Mouse (Mus musculus) telencephalon, adult 2 months (tissue): ENCODE data around the gene Maml3.

ENCODE experiments used
- DNase-seq: peaks from one replicate; pipeline ENCODE4 v3.0.0-alpha.2; 2011; ENCODE audit warnings: low read depth, low spot score

Maml3 gene

DNA sequence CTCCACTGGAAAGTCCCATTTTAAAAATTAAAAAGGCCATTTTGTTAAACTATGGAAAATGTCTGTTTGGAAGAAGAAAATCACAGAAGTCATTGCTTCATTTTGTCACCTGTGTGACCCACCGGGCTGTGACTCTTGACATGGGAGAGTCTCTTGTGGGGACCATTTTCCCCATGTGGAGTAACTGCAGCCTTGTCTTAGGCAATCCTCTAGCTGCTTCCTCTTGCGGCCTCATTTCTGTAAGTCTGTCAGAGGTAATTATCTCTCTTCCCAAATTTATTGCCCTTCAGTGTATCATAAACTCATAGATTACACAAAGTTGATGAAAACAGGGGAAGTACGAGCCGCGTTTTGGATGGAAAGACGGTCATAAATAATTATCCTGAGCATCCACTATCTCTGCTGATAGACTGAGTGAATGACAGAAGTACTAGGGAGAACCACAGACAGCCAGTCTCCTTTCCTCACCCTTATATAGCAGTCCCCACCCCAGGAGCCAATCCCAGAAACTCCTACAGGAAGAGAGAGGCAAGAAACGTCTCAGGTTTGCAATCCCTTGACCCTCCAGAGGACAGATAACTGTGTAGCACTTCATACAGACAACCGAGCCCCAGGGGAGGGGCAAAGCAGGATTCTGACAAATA is 14.5 kb downstream of the Maml3 start:
- DNase-seq = no peak

DNA sequence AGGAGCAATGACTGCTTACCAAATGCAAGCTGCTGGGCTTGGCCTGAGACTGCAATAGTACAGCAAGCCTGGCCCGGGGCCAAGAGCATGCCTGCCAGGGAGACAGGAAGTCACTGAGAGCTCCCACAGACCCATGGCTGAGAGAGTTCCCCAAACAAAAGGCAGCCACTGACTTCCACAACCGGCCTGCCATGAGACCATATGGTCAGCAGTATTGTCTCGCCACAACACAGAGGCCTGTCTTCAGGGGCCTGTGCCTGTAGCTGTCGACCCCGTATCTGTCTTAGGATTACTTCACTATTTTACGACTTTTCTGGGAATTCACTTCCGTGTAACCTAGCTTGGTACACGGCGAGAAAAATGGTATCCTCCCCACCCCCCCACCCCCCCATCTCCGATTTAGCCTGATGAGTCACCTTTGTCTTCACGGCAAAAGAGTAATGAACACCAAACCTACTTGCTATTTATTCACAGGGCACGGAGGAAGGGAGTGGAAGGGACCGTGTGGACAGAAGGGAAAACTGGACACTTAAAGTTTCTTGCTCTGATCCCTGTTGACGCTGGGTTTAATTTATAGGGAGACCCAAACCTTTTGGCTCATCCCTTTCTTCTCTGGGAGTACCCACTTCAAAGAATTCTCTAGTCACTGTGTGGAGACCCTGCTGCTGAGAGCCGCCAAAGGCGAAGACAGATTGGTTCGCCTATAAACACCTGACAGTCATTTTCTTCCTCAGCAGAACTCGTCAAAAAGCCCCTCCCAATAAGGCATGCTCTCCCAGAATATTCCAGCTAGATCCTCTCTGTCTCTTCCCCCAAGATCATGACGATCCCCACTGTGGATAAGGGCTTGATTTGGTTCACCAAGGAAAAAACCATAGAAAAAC is 16.2 kb downstream of the Maml3 start:
- DNase-seq = peak; percentile 62

DNA sequence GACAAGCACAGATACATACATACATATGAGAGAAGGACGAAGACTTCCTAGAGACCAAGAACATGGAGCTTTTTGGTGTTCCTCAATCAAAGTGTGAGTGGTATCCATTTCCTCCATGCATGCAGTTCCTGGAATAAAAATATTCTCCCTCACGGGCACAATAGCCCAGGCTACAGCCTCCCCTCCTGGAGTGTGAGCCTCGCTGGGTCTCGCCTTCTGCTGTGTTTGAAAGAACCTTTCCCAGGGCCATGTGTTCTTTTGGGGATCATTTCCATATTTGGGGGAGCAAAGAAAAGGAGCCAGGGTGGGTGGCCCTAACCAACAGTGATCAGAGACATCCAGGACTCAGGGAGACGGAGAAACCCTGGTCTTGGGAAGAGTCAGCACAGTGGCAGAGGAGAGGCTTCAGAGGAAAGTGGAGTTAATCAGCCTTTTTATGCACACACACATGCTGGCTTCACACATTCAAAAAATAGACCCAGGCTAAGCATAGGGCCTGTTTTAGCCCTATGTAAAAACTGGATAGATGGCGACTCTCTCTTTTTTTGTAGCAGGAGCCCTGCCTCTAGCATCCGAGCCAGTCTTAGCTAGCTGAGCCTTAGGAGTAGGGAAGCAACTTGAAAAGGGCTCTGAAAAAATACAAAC is 17.1 kb downstream of the Maml3 start:
- peak; percentile 51 for DNase-seq

DNA sequence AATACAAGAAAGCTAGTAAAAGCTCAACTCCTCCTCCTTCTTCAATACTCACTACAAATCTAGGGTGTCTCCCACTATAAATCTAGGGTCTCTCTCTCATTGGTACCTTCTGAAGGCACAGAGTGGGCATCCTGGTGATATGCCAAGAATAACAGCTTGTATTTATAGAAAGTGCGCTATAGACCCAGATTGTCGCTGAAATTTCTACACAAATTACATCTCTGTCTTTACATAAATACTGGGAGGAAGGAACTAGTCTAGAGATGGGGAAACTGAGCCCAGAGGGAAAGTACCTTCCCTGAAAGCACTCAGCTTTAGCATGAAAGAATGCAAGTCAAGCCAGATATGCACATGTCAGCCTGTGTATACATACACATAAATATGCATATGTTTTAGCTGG is 26.1 kb downstream of the Maml3 start:
- DNase-seq = no peak

DNA sequence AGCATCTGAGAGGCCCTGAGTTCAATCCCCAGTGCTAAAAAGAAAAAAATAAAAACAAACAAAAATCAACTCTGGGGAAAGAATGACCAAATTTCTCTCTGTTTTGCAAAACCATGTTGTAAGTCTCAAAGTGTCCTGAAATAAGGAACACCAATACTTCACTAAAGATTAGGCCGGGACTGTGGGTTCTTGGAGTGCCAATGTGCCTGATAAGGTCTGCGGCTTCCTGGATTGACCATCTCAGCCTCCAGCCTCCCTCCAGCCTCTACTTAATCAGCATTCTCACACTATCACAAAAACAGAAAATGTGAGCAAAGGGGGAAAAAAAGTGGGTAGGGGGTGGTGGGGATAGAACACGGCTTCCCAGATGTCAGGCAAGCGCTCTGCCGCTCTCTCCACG is 30.9 kb downstream of the Maml3 start:
- DNase-seq = no peak

DNA sequence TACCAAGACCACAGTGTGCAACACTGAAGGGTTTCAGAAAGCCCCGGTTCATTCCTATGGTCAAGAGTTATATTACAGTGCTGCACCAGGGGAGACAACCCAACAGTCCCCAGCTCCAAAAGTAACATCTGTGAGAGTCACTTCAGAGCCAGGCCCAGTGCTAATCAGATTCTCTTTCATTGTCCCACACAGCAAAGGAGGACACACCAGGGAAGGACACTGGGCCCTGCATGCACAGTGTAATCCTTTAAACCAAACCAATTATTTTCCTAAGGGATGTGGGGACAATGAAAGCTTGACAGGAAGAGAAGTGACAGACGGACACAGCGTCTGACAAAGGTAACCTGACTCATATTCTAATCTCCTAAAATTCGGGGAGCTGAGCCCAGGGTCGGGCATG is 32.9 kb downstream of the Maml3 start:
- DNase-seq = no peak

DNA sequence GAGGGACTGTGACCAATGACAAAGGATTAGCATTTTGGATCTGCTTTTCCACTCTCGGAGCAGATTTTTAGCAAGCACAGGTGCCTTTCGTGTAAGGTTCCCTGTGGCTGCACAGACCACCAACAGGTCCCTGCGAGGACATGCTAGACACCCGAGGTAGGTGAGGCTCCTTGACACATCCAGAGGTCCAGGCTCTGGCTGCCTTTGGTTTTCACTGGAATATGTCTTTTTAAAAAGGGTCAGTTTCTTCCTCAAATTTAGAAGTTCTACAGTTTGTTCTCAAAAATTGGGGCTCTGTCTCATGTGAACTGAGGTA is 34.8 kb downstream of the Maml3 start:
- no peak for DNase-seq

DNA sequence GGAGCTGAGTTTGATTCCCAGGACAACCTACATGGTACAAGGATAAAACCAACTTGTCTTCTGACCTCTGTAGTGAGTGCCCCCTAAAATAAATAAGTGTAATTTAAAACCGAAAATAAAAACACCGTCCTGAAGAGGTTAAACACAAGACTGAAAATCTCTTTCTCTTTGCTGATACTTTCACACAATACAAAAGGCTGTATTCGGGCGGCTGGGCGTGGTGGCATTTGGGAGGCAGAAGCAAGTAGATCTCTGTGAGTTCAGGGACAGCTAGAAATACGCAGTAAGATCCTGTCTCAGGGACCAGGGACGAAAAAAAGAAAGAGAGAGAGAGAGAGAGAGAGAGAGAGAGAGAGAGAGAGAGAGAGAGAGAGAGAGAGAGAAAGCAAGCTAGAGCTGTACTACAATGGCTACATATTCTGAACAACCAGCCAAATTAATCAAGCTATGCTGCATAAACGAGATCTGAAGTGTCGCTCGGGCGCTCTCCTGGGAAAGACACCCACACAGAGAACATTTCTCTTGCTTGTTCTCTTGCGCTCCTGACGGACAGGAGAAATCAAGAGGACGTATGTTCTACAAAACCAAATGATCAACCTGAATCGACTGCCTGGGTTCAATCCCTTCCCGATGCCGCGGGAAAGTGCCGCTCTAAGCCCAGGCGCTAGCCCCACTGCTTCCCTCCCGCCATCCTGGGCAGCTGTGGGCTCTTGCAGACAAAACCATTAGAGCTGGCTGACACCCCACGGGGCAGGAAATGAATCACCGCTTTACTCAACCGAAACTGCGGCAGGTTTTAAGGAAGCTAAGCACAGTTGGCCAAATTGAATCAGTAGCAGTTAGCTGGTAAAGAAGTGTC is 35.3 kb downstream of the Maml3 start:
- DNase-seq = peak; percentile 77

DNA sequence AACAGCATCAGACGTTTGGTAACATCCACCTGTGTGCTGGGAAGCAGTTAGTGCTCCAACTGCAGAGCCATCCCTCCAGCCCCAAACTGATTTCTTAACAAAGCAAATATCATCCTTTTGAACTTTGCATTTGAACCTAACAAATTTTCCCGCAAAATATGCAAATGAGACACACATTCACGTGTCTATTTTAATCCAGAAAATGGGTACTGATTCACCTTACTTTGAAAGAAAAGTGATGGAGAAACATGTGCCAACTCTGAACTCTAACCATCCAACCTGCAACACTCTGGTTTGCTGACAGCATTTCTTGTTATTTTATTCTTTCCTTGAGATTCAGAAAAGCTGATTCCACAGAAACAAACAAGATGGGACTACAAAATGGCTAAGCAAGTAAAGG is 36.0 kb downstream of the Maml3 start:
- DNase-seq = no peak

DNA sequence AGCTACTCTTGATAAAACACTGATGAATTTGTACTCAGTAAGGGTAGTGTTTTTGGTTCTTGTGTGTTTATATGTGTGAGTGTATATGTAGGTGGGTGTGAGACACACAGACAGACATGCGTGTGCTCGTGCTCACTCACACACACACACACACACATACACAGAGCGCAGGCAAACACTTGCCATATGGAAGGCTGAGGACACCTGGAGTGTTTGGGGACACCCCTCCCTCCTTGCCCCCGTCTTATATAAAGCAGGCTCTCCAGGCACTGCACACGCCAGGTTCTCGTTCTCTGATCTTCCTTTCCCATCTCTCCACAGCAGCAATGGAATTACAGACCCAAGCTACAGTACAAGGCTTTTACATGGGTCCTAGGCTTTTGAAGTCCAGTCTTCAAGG is 37.7 kb downstream of the Maml3 start:
- no peak for DNase-seq

DNA sequence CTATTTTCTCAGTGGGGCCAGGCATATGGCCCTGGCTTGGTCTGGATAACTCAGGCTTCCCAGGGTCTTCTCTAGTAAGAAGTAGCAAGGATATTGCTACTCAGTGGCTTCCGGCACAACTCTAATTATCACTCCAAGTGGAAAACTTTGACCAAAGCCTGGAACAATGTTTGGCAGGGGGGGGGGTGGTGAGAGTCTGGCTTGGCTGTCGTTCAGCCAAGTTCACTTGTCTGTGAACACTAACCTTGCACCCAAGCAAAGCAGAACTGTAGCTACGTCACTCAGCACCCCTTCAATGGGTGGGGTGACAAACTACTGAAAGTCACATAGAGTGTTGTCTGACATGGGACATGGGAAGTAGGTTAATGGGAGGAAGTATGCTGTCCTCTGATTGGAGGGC is 38.7 kb downstream of the Maml3 start:
- DNase-seq = no peak

DNA sequence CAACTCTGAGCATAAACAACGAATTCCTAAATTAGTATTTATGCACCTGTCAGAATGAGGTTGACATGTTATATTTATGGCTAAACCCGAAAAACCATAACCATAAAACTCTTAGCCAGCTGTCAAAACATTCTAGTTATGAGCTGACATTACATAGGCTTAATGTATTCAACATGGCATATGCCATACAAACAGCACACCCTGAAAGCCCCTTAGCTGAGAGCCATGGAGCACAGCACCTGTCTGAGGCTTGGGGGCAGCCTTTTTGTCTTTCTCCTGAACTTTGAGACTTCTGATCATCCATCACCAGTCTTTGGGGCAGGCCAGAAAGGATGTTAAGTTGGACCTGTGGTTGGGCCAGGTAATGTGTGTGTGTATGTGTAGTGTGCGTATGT is 41.6 kb downstream of the Maml3 start:
- DNase-seq = no peak

DNA sequence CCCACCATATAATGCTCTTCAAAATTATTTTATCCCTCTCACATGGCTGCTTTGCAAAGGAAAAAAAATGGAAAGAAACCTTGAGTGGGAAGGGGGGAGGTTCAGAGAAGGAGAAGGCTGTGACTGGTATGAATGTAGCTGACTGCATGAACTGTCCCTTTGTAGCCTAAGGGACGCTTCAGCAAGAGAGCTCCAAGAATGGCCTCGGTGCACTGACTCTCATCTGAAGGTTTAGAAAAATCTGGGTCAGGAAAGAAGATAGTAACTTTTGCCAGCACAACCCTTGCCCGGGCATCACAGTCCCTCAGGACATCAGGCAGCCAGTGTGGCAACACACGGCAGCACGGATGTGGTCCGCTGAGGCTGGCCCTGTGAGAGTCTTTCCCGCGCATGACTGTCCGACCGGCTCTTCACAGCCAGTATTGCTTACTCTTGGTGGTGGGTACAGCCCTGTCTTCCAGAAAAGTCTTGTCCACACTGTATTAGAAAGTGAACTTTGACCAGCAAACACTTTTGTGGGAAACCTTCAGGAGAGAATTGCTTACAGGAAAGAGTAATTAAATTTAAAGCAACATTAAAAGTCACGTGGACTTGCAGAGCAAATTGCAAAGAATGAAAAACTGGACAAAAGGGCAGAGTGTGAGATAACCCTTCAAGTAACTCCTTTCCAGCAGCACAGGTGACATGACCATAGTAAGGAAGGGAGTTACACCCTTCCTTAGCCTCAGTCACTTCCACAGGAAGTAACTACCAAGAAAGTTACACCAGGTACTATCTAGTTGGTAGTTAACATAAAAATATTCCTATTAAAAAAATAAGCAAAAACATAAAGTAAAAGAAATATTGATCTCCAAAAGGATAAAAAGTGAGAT is 42.3 kb downstream of the Maml3 start:
- no peak for DNase-seq

DNA sequence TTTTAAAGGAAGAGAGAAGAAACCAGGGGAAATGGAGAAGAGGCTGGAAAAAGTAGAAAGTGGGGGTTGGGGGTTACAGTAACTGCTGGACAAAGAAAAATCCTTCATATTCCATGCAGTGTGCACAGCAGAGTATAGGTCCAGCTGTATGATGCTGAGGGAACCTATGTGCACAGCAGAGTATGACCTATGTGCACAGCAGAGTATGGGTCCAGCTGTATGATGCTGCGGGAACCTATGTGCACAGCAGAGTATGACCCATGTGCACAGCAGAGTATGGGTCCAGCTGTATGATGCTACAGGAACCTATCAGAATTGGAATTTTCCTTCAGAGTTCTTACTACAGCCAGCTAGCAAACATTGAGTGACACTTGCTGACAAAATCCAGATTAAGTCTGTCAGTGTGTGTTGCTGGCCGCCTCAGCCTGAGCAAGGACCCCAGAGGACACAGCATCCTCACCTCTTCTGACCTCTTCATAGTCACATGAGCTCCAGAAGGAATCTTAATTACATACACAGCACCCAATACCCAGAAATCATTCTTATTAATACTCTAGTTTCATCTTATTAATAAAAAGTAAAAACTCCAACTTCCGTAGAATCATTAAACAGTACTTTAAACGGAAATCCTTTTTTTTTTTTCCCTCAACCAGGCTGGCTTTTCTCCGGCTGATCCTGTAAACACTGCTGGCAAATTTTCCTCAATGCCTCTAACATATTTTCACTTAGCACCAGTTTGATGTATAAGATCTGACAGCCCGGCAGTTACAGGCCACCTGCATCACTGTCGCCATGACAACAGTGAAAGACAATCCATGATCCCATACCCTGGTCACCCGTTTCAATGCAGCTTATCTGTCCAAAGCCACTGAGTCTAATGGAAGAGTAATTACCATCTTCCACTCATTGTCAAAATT is 43.1 kb downstream of the Maml3 start:
- no peak for DNase-seq

DNA sequence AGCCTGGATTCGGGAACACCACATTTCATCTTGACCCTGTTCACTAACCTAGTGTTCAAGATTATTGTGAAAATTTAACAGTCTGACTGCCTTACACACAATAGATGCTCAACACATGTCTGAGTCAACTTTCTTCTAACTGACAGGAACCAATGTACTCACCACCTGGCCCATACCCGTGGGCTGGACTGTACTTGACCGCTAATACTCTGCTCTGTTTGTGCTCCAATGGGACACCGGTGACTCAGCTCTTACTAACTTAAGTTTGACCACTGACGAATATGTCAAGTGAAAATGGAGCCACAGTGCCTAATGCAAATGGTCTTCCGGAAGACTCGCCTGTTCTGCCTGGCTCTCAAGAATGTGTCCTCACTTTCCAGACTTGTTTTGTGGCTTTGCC is 44.0 kb downstream of the Maml3 start:
- no peak for DNase-seq

DNA sequence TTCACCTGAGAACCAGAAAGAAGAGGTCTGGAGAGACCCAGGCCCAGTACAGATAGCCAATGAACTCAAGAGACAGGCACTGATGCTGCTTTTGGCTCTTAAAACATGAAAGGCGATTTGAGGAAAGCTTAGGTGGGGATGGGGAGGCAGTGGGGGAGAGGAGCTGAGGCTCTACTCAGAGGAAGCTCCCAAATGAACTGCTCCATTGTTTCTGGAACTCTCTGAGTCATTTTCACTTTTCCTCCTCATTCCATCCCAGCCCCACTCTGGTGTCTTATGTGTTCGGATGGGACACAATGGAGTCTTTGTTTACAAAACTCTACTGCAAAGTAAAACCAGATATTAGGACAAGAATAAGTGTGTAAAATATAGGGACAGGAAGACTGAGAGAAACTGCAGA is 53.1 kb downstream of the Maml3 start:
- no peak for DNase-seq

DNA sequence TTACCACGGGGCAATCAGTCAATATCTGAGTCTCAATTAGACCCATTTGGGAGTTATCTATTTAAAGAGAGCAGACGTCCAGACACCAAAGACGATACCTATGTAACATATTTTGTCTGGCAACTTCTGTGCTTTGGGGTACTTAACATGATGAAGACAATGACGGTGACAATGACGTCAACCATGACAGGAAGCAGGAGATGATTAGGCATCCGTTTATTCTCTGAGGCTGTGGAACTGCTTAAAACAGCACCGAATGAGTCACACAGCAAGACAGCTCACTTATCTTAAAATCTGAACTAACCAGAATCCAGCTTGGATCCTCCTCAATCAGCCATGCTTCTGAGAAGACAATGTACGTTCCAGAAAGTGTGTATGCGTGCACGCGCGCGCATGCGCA is 56.8 kb downstream of the Maml3 start:
- no peak for DNase-seq

DNA sequence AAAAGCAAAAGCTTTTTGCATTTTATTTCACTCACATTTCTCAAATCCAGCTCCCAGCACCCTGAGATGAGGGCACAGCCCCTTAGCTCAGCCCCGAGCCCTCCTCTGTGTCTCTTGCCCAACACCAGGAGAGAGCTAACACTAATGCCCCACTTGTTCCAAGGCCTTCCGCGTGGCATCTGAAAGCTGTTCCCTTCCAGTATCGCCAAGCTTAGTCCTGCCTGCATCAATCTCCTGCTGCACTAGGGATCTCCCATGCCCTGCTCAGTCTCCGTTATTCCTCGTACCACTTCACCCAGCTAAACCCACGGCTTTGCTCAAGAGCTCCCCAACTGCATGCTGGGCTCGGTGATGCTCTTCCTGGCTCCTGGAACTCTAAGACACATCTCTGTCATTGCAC is 57.3 kb downstream of the Maml3 start:
- no peak for DNase-seq

DNA sequence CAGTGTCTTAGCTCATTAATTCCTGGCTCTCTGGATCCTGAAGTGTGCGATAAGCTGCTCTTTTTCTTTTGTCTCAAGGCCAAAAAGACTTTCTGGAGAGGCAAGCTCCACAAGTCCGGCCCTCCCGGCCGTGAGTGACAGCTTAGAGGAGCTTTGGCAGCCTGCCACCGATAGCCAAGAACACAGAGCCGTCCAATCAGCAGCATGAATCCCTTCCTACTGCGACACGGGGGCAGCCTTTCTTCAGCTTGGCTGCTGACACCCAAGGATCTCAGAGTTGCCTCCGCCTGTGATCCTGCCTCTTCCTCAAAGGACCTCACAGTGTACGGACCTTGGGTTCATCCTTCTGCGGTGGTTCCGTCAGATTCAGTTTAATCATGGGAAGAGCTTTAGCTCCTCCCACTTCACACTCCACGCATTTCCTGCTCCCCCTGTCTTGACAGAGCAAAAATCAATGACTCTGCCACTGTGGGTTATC is 57.9 kb downstream of the Maml3 start:
- peak; percentile 90 for DNase-seq
